Mouse (Mus musculus): ENCODE data around the gene Papss2. TPM values are rescaled to one million over a fixed set of nuclear protein-coding genes. Genes with fewer than 3 reads are reported as not detected.

Papss2 gene
- polyA plus RNA-seq, 1 experiment from 2014 or later, result 1.7 TPM

- Histone ChIP-seq H3K4me1 (ENCODE audit: control insufficient read depth, insufficient read depth, low read depth, low read length) (no peaks in the 10 kb centered on the region), H3K36me3 (ENCODE audit: control insufficient read depth, insufficient read depth, low read length) (peaks cover 31% of the 10 kb centered on the region), H3K4me2 (ENCODE audit: low read length) (no peak overlapping the region), H3K27me3 (replicated peaks; ENCODE audit: control insufficient read depth, insufficient read depth, low read length) (no peaks in the 10 kb centered on the region), H3K9me3 (ENCODE audit: control insufficient read depth, low read length) (no peaks in the 10 kb centered on the region), H3K9ac (ENCODE audit: low read depth, low read length) (no peak overlapping the region), H3K4me3 (ENCODE audit: low read length) (no peak overlapping the region), H3K27ac (ENCODE audit: low read depth, low read length) (no peak overlapping the region)
- no peak for ATAC-seq
- 87% methylated on average over 2 of the region's 2 CpGs for WGBS
Measured at GRCm38 (mm10) chr19:32696674-32697073, 101.1 kb downstream of the Papss2 start.

- Histone ChIP-seq H3K36me3 (ENCODE audit: control insufficient read depth, insufficient read depth, low read length) (peaks cover 25% of the 10 kb centered on the region), H3K4me1 (ENCODE audit: control insufficient read depth, insufficient read depth, low read depth, low read length) (no peaks in the 10 kb centered on the region), H3K9me3 (ENCODE audit: control insufficient read depth, low read length) (no peaks in the 10 kb centered on the region), H3K27me3 (replicated peaks; ENCODE audit: control insufficient read depth, insufficient read depth, low read length) (no peaks in the 10 kb centered on the region), H3K4me3 (ENCODE audit: low read length) (no peak overlapping the region), H3K27ac (ENCODE audit: low read depth, low read length) (no peak overlapping the region), H3K4me2 (ENCODE audit: low read length) (no peak overlapping the region), H3K9ac (ENCODE audit: low read depth, low read length) (no peak overlapping the region)
- ATAC-seq, result no peak
- 85% methylated on average over 3 of the region's 3 CpGs for WGBS
Measured at GRCm38 (mm10) chr19:32702191-32702590, 106.6 kb downstream of the Papss2 start.

GRCm38 (mm10) chr19:32708996-32709395, 113.4 kb downstream of the Papss2 start:
- Histone ChIP-seq H3K36me3 (ENCODE audit: control insufficient read depth, insufficient read depth, low read length) (peaks cover 12% of the 10 kb centered on the region; the same call in 1 of the 2 replicates), H3K4me3 (ENCODE audit: low read length) (no peak overlapping the region), H3K4me1 (ENCODE audit: control insufficient read depth, insufficient read depth, low read depth, low read length) (peaks cover 14% of the 10 kb centered on the region), H3K9ac (ENCODE audit: low read depth, low read length) (no peak overlapping the region), H3K4me2 (ENCODE audit: low read length) (no peak overlapping the region), H3K27me3 (replicated peaks; ENCODE audit: control insufficient read depth, insufficient read depth, low read length) (no peaks in the 10 kb centered on the region), H3K27ac (ENCODE audit: low read depth, low read length) (no peak overlapping the region), H3K9me3 (ENCODE audit: control insufficient read depth, low read length) (no peaks in the 10 kb centered on the region)
- WGBS, result 84% methylated on average over 5 of the region's 5 CpGs
- no peak for ATAC-seq

GRCm38 (mm10) chr19:32710288-32710687, 114.7 kb downstream of the Papss2 start:
- ATAC-seq, result no peak
- no peak overlapping the region for H3K9ac ChIP-seq (ENCODE audit: low read depth, low read length)
- WGBS, result 72% methylated on average over 3 of the region's 3 CpGs
- peaks cover 14% of the 10 kb centered on the region for H3K4me1 ChIP-seq (ENCODE audit: control insufficient read depth, insufficient read depth, low read depth, low read length)
- no peaks in the 10 kb centered on the region for H3K27me3 ChIP-seq (replicated peaks; ENCODE audit: control insufficient read depth, insufficient read depth, low read length)
- H3K9me3 ChIP-seq (ENCODE audit: control insufficient read depth, low read length), result no peaks in the 10 kb centered on the region
- H3K36me3 ChIP-seq (ENCODE audit: control insufficient read depth, insufficient read depth, low read length), result peaks cover 10% of the 10 kb centered on the region; the same call in 1 of the 2 replicates
- H3K4me3 ChIP-seq (ENCODE audit: low read length), result no peak overlapping the region
- no peak overlapping the region for H3K27ac ChIP-seq (ENCODE audit: low read depth, low read length)
- no peak overlapping the region; the same call in 1 of the 2 replicates for H3K4me2 ChIP-seq (ENCODE audit: low read length)

GRCm38 (mm10) chr19:32711761-32712541, 116.4 kb downstream of the Papss2 start:
- peak overlapping the region; percentile 99 for H3K9ac ChIP-seq (ENCODE audit: low read depth, low read length)
- peak overlapping the region; percentile 83 for H3K4me3 ChIP-seq (ENCODE audit: low read length)
- peak overlapping the region; percentile 80 for H3K4me2 ChIP-seq (ENCODE audit: low read length)
- no peaks in the 10 kb centered on the region for H3K36me3 ChIP-seq (ENCODE audit: control insufficient read depth, insufficient read depth, low read length)
- peak; percentile 97 for ATAC-seq
- no peaks in the 10 kb centered on the region for H3K27me3 ChIP-seq (replicated peaks; ENCODE audit: control insufficient read depth, insufficient read depth, low read length)
- peak overlapping the region; percentile 96 for H3K27ac ChIP-seq (ENCODE audit: low read depth, low read length)
- no peaks in the 10 kb centered on the region for H3K9me3 ChIP-seq (ENCODE audit: control insufficient read depth, low read length)
- H3K4me1 ChIP-seq (ENCODE audit: control insufficient read depth, insufficient read depth, low read depth, low read length), result peaks cover 14% of the 10 kb centered on the region
- under 1% methylated on average over 56 of the region's 63 CpGs for WGBS

- Histone ChIP-seq H3K4me3 (ENCODE audit: low read length) (peak overlapping the region; percentile 83), H3K36me3 (ENCODE audit: control insufficient read depth, insufficient read depth, low read length) (no peaks in the 10 kb centered on the region), H3K27ac (ENCODE audit: low read depth, low read length) (peak overlapping the region; percentile 96), H3K27me3 (replicated peaks; ENCODE audit: control insufficient read depth, insufficient read depth, low read length) (no peaks in the 10 kb centered on the region), H3K9me3 (ENCODE audit: control insufficient read depth, low read length) (no peaks in the 10 kb centered on the region), H3K4me2 (ENCODE audit: low read length) (peak overlapping the region; percentile 80), H3K4me1 (ENCODE audit: control insufficient read depth, insufficient read depth, low read depth, low read length) (peaks cover 14% of the 10 kb centered on the region), H3K9ac (ENCODE audit: low read depth, low read length) (peak overlapping the region; percentile 99)
- ATAC-seq, result peak; percentile 89
- under 1% methylated on average over 11 of the region's 11 CpGs for WGBS
Measured at GRCm38 (mm10) chr19:32712588-32713042, 117.0 kb downstream of the Papss2 start.

GRCm38 (mm10) chr19:32713471-32713870, 117.9 kb downstream of the Papss2 start:
- Histone ChIP-seq H3K4me1 (ENCODE audit: control insufficient read depth, insufficient read depth, low read depth, low read length) (peaks cover 14% of the 10 kb centered on the region), H3K9me3 (ENCODE audit: control insufficient read depth, low read length) (no peaks in the 10 kb centered on the region), H3K4me2 (ENCODE audit: low read length) (no peak overlapping the region), H3K4me3 (ENCODE audit: low read length) (no peak overlapping the region), H3K9ac (ENCODE audit: low read depth, low read length) (no peak overlapping the region), H3K36me3 (ENCODE audit: control insufficient read depth, insufficient read depth, low read length) (no peaks in the 10 kb centered on the region), H3K27ac (ENCODE audit: low read depth, low read length) (peak overlapping the region; percentile 96), H3K27me3 (replicated peaks; ENCODE audit: control insufficient read depth, insufficient read depth, low read length) (no peaks in the 10 kb centered on the region)
- 80% methylated on average over 3 of the region's 3 CpGs for WGBS
- ATAC-seq, result no peak

GRCm38 (mm10) chr19:32715201-32715600, 119.6 kb downstream of the Papss2 start:
- 8% methylated on average over 3 of the region's 3 CpGs for WGBS
- Histone ChIP-seq H3K4me2 (ENCODE audit: low read length) (no peak overlapping the region), H3K4me1 (ENCODE audit: control insufficient read depth, insufficient read depth, low read depth, low read length) (peaks cover 14% of the 10 kb centered on the region), H3K27me3 (replicated peaks; ENCODE audit: control insufficient read depth, insufficient read depth, low read length) (no peaks in the 10 kb centered on the region), H3K36me3 (ENCODE audit: control insufficient read depth, insufficient read depth, low read length) (no peaks in the 10 kb centered on the region), H3K4me3 (ENCODE audit: low read length) (no peak overlapping the region), H3K27ac (ENCODE audit: low read depth, low read length) (no peak overlapping the region), H3K9me3 (ENCODE audit: control insufficient read depth, low read length) (no peaks in the 10 kb centered on the region), H3K9ac (ENCODE audit: low read depth, low read length) (no peak overlapping the region)
- no peak for ATAC-seq

GRCm38 (mm10) chr19:32715681-32716080, 120.1 kb downstream of the Papss2 start:
- H3K4me2 ChIP-seq (ENCODE audit: low read length), result no peak overlapping the region
- no peaks in the 10 kb centered on the region for H3K27me3 ChIP-seq (replicated peaks; ENCODE audit: control insufficient read depth, insufficient read depth, low read length)
- no peak overlapping the region for H3K4me3 ChIP-seq (ENCODE audit: low read length)
- H3K9me3 ChIP-seq (ENCODE audit: control insufficient read depth, low read length), result no peaks in the 10 kb centered on the region
- H3K36me3 ChIP-seq (ENCODE audit: control insufficient read depth, insufficient read depth, low read length), result no peaks in the 10 kb centered on the region
- no peak for ATAC-seq
- H3K4me1 ChIP-seq (ENCODE audit: control insufficient read depth, insufficient read depth, low read depth, low read length), result peaks cover 10% of the 10 kb centered on the region
- H3K27ac ChIP-seq (ENCODE audit: low read depth, low read length), result no peak overlapping the region
- no peak overlapping the region for H3K9ac ChIP-seq (ENCODE audit: low read depth, low read length)

Data from hindbrain, embryonic 16.5 days (tissue).